Mouse (Mus musculus): ENCODE data around the gene Gm20604. TPM values are rescaled to one million over a fixed set of nuclear protein-coding genes. Genes with fewer than 3 reads are reported as not detected.

The Gm20604 gene
- total RNA-seq, 1 experiment = 10.1 TPM

GRCm38 (mm10) chr12:102776035-102776434, 17.6 kb upstream of the Gm20604 start:
- no peak overlapping the region for H3K9ac ChIP-seq (ENCODE audit: insufficient read depth, low read depth, low read length, poor library complexity, severe bottlenecking)
- H3K4me3 ChIP-seq (ENCODE audit: insufficient read depth in 1 of 2, low read depth in 1 of 2, low read length in 2 of 2, poor library complexity in 1 of 2, severe bottlenecking in 1 of 2) = no peak overlapping the region
- DNase-seq (ENCODE audit: low read depth, low spot score) = no peak
- H3K27ac ChIP-seq (ENCODE audit: insufficient read depth, low read depth, low read length, poor library complexity, severe bottlenecking) = no peak overlapping the region
- in situ Hi-C loops (cut with MboI; ENCODE audit: low sequenced_read_pairs in 2 of 2, unreplicated experiment in 2 of 2) = no loop called here
- TF ChIP-seq ZNF384 (IDR thresholded peaks at IDR 0.05; ENCODE audit: low read depth, low read length) (no peak), HCFC1 (IDR thresholded peaks at IDR 0.05; ENCODE audit: borderline replicate concordance, insufficient read depth, low read length) (no peak), ZC3H11A (IDR thresholded peaks at IDR 0.05; ENCODE audit: borderline replicate concordance, low read depth, low read length) (no peak), CHD2 (IDR thresholded peaks at IDR 0.05; ENCODE audit: low read depth, low read length) (no peak), MAFK (IDR thresholded peaks at IDR 0.05; ENCODE audit: insufficient read depth, low read depth, low read length) (no peak)
- peaks cover 52% of the 10 kb centered on the region for H3K36me3 ChIP-seq (ENCODE audit: control insufficient read depth, insufficient read depth, low read length, poor library complexity, severe bottlenecking)
- H3K4me1 ChIP-seq (ENCODE audit: control insufficient read depth in 2 of 2, insufficient read depth in 2 of 2, low read length in 2 of 2, poor library complexity in 1 of 2) = peaks cover 0 to 6% of the 10 kb centered on the region in 2 experiments; a peak in 2 of 4 replicates
- H3K9me3 ChIP-seq (ENCODE audit: control insufficient read depth, insufficient read depth, low read depth, low read length) = no peaks in the 10 kb centered on the region

GRCm38 (mm10) chr12:102772676-102773075, 14.2 kb upstream of the Gm20604 start:
- no peak for DNase-seq (ENCODE audit: low read depth, low spot score)
- Histone ChIP-seq H3K36me3 (ENCODE audit: control insufficient read depth, insufficient read depth, low read length, poor library complexity, severe bottlenecking) (peaks cover 71% of the 10 kb centered on the region), H3K9me3 (ENCODE audit: control insufficient read depth, insufficient read depth, low read depth, low read length) (no peaks in the 10 kb centered on the region), H3K9ac (ENCODE audit: insufficient read depth, low read depth, low read length, poor library complexity, severe bottlenecking) (no peak overlapping the region), H3K4me1 (ENCODE audit: control insufficient read depth in 2 of 2, insufficient read depth in 2 of 2, low read length in 2 of 2, poor library complexity in 1 of 2) (peaks cover 0 to 2% of the 10 kb centered on the region in 2 experiments; a peak in 1 of 4 replicates), H3K4me3 (ENCODE audit: insufficient read depth in 1 of 2, low read depth in 1 of 2, low read length in 2 of 2, poor library complexity in 1 of 2, severe bottlenecking in 1 of 2) (no peak overlapping the region), H3K27ac (ENCODE audit: insufficient read depth, low read depth, low read length, poor library complexity, severe bottlenecking) (no peak overlapping the region)
- in situ Hi-C loops (cut with MboI; ENCODE audit: low sequenced_read_pairs in 2 of 2, unreplicated experiment in 2 of 2) = loop anchor here in 1 of 2 experiments (25.0 kb wide), 1 partner anchor 785 kb away; the partner anchor contains the start of gene Cpsf2
- TF ChIP-seq MAFK (IDR thresholded peaks at IDR 0.05; ENCODE audit: insufficient read depth, low read depth, low read length) = no peak
- no peak for TF ChIP-seq CHD2 (IDR thresholded peaks at IDR 0.05; ENCODE audit: low read depth, low read length)
- no peak for TF ChIP-seq ZC3H11A (IDR thresholded peaks at IDR 0.05; ENCODE audit: borderline replicate concordance, low read depth, low read length)
- no peak for TF ChIP-seq ZNF384 (IDR thresholded peaks at IDR 0.05; ENCODE audit: low read depth, low read length)
- no peak for TF ChIP-seq HCFC1 (IDR thresholded peaks at IDR 0.05; ENCODE audit: borderline replicate concordance, insufficient read depth, low read length)

GRCm38 (mm10) chr12:102771601-102772000, 13.1 kb upstream of the Gm20604 start:
- H3K27ac ChIP-seq (ENCODE audit: insufficient read depth, low read depth, low read length, poor library complexity, severe bottlenecking) = peak overlapping the region; percentile 83
- peaks cover 0 to 2% of the 10 kb centered on the region in 2 experiments; a peak in 1 of 4 replicates for H3K4me1 ChIP-seq (ENCODE audit: control insufficient read depth in 2 of 2, insufficient read depth in 2 of 2, low read length in 2 of 2, poor library complexity in 1 of 2)
- no peaks in the 10 kb centered on the region for H3K9me3 ChIP-seq (ENCODE audit: control insufficient read depth, insufficient read depth, low read depth, low read length)
- H3K36me3 ChIP-seq (ENCODE audit: control insufficient read depth, insufficient read depth, low read length, poor library complexity, severe bottlenecking) = peaks cover 67% of the 10 kb centered on the region
- TF ChIP-seq ZNF384 (IDR thresholded peaks at IDR 0.05; ENCODE audit: low read depth, low read length) (no peak), MAFK (IDR thresholded peaks at IDR 0.05; ENCODE audit: insufficient read depth, low read depth, low read length) (peak; percentile 99)
- no peak for DNase-seq (ENCODE audit: low read depth, low spot score)
- H3K9ac ChIP-seq (ENCODE audit: insufficient read depth, low read depth, low read length, poor library complexity, severe bottlenecking) = peak overlapping the region; percentile 47; the same call in 1 of the 2 replicates
- in situ Hi-C loops (cut with MboI; ENCODE audit: low sequenced_read_pairs in 2 of 2, unreplicated experiment in 2 of 2) = loop anchor here in 1 of 2 experiments (25.0 kb wide), 1 partner anchor 784 kb away; the partner anchor contains the start of gene Cpsf2
- H3K4me3 ChIP-seq (ENCODE audit: insufficient read depth in 1 of 2, low read depth in 1 of 2, low read length in 2 of 2, poor library complexity in 1 of 2, severe bottlenecking in 1 of 2) = no peak overlapping the region

GRCm38 (mm10) chr12:102769000-102769399, 10.5 kb upstream of the Gm20604 start:
- H3K4me1 ChIP-seq (ENCODE audit: control insufficient read depth in 2 of 2, insufficient read depth in 2 of 2, low read length in 2 of 2, poor library complexity in 1 of 2) = peaks cover 0 to 4% of the 10 kb centered on the region in 2 experiments; a peak in 1 of 4 replicates
- TF ChIP-seq ZC3H11A (IDR thresholded peaks at IDR 0.05; ENCODE audit: borderline replicate concordance, low read depth, low read length) = no peak
- TF ChIP-seq CHD2 (IDR thresholded peaks at IDR 0.05; ENCODE audit: low read depth, low read length) = no peak
- TF ChIP-seq ZNF384 (IDR thresholded peaks at IDR 0.05; ENCODE audit: low read depth, low read length) = no peak
- TF ChIP-seq MAFK (IDR thresholded peaks at IDR 0.05; ENCODE audit: insufficient read depth, low read depth, low read length) = no peak
- TF ChIP-seq HCFC1 (IDR thresholded peaks at IDR 0.05; ENCODE audit: borderline replicate concordance, insufficient read depth, low read length) = no peak
- no peak for DNase-seq (ENCODE audit: low read depth, low spot score)
- no peak overlapping the region for H3K4me3 ChIP-seq (ENCODE audit: insufficient read depth in 1 of 2, low read depth in 1 of 2, low read length in 2 of 2, poor library complexity in 1 of 2, severe bottlenecking in 1 of 2)
- no peak overlapping the region for H3K9ac ChIP-seq (ENCODE audit: insufficient read depth, low read depth, low read length, poor library complexity, severe bottlenecking)
- in situ Hi-C loops (cut with MboI; ENCODE audit: low sequenced_read_pairs in 2 of 2, unreplicated experiment in 2 of 2) = loop anchor here in 1 of 2 experiments (25.0 kb wide), 1 partner anchor 782 kb away; the partner anchor contains the start of gene Cpsf2
- peaks cover 61% of the 10 kb centered on the region for H3K36me3 ChIP-seq (ENCODE audit: control insufficient read depth, insufficient read depth, low read length, poor library complexity, severe bottlenecking)
- H3K9me3 ChIP-seq (ENCODE audit: control insufficient read depth, insufficient read depth, low read depth, low read length) = no peaks in the 10 kb centered on the region
- H3K27ac ChIP-seq (ENCODE audit: insufficient read depth, low read depth, low read length, poor library complexity, severe bottlenecking) = no peak overlapping the region
